Mouse (Mus musculus): Measurements from ENCODE around the gene Pcgf2.
"Not testable (repeated sequence)": the region's sequence is repeated elsewhere in the genome, so short reads cannot be mapped to it uniquely, and the experiment has no call there.

Pcgf2 gene

GRCm38 (mm10) chr11:97717369-97718280, 17.3 kb upstream of the Pcgf2 start:
- no peak for DNase-seq (ENCODE audit: low read depth, low spot score)

DNA sequence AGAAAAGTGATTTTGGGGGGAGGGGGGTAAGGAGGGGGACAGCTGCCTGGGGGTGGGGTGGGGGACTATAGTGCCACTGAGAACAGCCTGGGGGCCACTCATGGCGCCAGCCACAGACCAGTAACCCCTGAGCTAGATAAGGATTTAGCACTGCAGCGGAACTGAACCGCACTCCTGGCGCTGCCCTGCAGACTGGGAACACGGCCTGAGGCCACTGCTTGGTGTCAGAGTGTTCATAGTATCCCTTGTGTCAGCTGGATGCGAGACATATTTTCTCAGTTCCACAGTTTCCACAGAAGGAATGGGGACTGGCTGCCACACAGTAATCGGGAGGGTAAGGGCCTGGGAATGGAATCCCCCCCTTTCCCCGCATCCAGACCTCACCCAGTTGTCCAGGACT, 15.7 kb upstream of the Pcgf2 start:
- no peak for DNase-seq (ENCODE audit: low read depth, low spot score)

DNA sequence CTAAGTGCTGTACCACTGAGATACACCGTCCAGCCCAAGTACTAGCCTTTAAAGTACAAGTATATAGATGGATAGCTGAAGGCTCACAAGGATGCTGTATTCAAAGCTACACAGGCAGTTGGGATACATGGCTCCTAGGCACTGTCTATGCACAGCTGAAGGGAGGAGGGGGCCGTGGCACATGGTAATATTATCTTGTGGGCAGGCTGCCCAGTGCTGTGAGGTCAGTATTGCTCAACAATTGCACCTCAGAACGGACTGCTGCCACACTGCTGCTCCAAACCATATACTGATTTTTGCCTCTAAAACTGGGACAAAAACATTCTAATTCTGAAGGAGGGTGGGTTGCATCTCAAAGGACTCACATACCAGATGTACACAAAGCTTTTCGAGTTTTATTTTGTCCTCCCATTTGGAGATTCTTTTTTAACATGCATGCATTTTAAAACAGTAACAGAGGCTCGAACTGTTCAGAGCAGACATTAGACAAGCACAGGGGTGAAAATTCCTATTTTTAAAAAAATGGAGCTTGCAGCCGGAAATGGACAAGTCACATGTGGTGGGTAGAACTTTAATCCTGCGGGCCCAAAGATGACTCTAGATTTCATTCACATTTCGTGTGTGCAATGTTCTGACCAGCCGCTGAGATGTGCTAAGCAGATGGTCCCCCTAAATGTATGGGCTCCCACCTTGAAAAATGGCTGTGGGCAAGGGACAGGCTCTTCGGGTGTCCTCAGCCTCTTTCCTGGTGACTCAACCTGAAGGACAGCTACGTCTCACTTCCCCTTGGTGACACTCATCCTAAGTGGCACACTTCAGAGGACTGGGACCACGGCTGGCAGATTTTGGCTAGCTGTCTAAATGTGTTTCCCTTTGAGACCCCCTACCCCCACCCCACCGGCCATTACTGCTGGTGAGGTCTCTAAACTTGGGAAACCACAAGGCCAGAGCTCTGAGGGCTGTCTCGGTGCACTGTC, 14.8 kb upstream of the Pcgf2 start:
- peak; percentile 64 for DNase-seq (ENCODE audit: low read depth, low spot score)

DNA sequence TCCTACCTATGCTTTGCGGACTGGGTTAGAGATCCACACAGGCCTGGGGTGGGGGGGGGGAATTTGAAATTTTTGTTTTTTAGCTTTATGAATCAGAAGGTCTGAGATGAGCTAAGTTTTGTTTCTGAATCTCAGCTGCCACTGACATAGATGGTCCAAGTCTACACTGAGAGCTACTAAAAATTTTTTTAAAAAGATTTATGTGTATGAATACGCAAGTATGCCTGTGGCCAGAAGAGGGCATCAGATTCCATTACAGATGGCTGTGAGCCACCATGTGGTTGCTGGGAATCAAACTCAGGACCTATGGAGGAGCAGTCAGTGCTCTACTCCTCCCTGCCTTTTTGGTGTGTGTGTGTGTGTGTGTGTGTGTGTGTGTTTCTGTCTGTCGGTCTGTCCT, 14.1 kb upstream of the Pcgf2 start:
- no peak for DNase-seq (ENCODE audit: low read depth, low spot score)

DNA sequence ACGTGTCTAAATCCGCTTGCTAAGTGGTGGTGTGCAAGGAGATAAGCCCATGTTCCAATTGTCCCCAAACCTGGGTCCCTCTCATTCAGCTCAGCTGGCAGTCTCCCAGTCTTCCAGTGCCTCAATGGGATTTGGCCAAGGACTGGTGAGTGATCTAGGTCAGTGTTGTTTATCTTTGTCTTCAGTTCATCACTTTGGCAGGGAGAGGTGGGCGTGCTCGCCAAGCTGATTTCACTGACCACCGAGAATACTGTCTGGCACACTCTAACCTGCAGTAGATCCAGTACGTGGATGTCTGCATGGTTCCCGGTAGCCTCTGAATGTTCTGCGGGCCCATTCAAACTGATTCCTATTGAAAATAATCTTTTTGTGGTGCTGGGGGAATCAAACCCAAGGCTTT, 13.6 kb upstream of the Pcgf2 start:
- peak; percentile 67 for DNase-seq (ENCODE audit: low read depth, low spot score)

GRCm38 (mm10) chr11:97712286-97712685, 12.0 kb upstream of the Pcgf2 start:
- DNase-seq (ENCODE audit: low read depth, low spot score): peak; percentile 68

- no peak for DNase-seq (ENCODE audit: low read depth, low spot score)
Observed at GRCm38 (mm10) chr11:97711200-97711900, 11.1 kb upstream of the Pcgf2 start.

GRCm38 (mm10) chr11:97710067-97710466, 9.8 kb upstream of the Pcgf2 start:
- not testable (repeated sequence) for DNase-seq (ENCODE audit: low read depth, low spot score)

DNA sequence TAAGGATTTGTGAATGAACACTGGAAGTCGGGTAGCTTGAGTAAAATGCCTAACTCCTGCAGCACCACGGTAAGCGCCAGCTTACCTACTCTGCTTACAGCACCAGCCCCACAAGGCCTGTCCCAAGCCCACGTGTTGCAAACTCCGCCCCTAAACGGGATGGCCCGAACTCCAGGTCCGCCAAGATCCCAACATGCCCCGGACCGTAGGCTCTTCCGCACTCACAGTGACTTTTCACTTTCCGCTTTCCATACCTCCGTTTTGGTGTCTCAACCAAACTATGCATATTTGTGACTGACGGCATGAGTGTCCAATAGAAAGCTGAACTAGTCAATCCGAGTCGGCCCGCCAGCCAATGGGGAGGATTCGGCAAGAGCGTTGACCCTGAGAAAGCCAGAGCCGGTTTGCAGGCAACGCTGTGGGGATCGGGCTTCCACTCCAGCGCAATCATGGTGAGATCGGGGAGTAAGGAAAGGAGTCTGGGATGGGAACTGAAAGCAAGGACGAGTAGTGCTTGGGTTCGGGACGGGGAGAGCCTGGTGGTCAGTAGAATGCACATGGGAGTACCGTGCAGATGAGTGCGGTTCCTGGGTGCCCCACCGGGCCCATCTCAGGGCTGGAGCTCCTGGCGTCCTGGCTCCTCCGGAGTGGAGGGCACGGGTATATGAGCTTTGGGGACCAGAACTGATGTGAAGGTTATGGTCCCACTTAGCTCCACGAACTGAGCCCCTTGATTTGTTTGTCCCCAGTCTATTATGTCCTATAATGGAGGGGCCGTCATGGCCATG, 2.9 kb upstream of the Pcgf2 start, which contains the start of gene Psmb3:
Gene Psmb3, plus strand, starts transcription at position 361 of the 788 bp plus-strand sequence.
- peak; percentile 100 for DNase-seq (ENCODE audit: low read depth, low spot score)

DNA sequence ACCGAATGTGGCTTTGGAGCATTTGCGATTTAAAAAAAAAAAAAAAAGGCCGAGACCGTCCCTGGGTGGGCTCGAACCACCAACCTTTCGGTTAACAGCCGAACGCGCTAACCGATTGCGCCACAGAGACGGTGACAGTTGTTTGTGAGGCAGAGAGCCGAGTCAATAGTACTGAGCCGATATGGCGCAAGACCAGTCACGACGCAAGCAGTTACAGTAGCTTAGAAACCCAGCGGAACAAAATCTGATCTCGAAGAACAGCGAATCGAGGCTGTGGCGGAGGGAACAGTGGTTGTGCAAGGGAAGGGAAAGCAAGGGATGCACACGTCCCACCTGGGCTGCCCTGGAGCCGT, 2.1 kb upstream of the Pcgf2 start:
- DNase-seq (ENCODE audit: low read depth, low spot score): peak; percentile 94

GRCm38 (mm10) chr11:97701581-97702392, 1.5 kb upstream of the Pcgf2 start:
- no peak for DNase-seq (ENCODE audit: low read depth, low spot score)

- no peak for DNase-seq (ENCODE audit: low read depth, low spot score)
Observed at GRCm38 (mm10) chr11:97700746-97701580, 666 bp upstream of the Pcgf2 start.

GRCm38 (mm10) chr11:97699626-97700002, 683 bp downstream of the Pcgf2 start:
- peak; percentile 68 for DNase-seq (ENCODE audit: low read depth, low spot score)

DNA sequence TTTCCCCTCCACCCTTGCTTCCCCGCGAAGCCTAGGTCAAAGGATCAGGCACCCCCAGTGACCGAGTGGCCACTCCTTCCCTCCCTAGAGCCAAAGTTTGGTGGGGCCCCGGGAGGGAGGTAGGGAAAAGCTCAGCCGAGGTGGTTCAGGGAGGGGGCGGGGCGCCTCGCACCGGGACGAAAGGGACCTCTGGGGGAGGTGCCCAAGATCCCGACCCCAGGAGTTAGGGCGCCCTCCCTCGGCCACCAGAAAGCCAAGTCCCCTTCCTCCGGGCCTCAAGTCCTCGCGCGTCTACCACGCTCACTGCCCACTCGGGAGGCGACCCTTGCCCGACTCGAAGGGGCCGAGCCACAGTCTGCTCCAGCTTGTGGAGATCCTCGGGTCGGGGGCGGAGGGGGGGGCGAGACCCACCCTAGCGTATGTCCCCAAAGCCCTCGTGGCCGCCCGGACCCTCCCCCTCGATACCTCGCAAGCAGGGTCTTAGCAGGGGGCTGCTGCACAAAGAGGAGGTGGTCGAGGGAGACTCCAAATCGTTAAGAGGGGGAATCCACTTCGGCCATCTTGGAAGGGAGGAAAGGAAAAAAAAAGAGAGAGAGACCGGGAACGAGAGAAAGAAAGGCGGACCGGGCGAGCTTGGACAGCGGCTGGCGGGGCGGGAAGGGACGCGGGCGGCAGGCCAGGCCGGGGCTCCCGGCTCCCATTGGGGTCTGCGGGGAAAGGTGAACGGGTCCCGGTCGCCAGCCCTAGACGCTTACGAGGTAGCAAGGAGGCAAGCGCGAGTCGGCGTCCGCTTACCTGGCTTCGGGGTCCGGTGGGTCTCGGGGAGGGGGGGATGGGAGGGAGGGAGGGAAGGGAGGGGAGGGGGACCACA, 1.3 kb downstream of the Pcgf2 start:
- DNase-seq (ENCODE audit: low read depth, low spot score): no peak

GRCm38 (mm10) chr11:97697891-97698529, 2.3 kb downstream of the Pcgf2 start:
- DNase-seq (ENCODE audit: low read depth, low spot score): no peak

DNA sequence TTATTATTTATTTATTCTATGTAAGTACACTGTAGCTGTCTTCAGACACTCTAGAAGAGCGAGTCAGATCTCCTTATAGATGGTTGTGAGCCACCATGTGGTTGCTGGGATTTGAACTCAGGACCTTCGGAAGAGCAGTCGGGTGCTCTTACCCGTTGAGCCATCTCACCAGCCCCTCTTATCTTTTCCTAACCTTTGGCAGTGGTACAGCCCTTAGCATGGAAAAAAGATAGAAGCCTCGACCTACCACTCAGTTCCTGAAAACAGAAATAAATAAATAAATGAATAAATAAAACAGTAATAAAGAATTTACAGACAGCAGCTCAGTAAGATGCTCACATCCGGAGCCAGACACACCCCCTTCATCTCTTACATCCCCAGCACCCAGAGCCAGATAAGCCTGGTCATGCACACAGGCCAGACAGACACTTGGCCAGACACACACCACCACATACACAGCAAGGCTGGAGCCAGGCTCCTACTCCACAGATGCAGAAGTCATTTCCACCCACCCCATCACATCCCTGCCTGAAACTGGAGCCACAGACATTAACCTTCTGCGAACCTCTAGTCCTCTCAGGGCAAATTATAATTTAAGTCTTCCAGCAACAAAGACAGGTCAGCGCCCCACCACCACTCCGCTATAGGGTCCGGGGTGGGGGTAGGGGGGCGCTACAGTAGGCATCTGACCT, 3.0 kb downstream of the Pcgf2 start:
- DNase-seq (ENCODE audit: low read depth, low spot score): no peak

- DNase-seq (ENCODE audit: low read depth, low spot score): no peak
Observed at GRCm38 (mm10) chr11:97696669-97697068, 3.6 kb downstream of the Pcgf2 start.

All from skeletal muscle tissue, adult 2 months (tissue).